Mouse (Mus musculus) heart, embryonic 12.5 days (tissue): ENCODE measurements around the gene Kmt5a. TPM values are rescaled to one million over a fixed set of nuclear protein-coding genes. Genes with fewer than 3 reads are reported as not detected.
"Not testable (repeated sequence)": the region's sequence is repeated elsewhere in the genome, so short reads cannot be mapped to it uniquely, and the experiment has no call there.

Experiments used
- ATAC-seq: fragments of 200-750 bp; cut with Nextera tagmentation; 2 replicates; pipeline ENCODE4 v1.8.0; 2017; ENCODE audit warnings: moderate TSS enrichment, moderate library complexity; ENCODE audit not compliant: insufficient number of reproducible peaks, low FRiP score
- H3K27ac ChIP-seq: fragments of 300-500 bp; sonication (generic); 2 replicates; pipeline ENCODE4 v1.5.1; 2016; ENCODE audit warnings: mild to moderate bottlenecking, moderate library complexity; ENCODE audit not compliant: poor library complexity, severe bottlenecking
- H3K27me3 ChIP-seq: fragments of 300-500 bp; sonication (generic); replicated peaks from 2 replicates; pipeline ENCODE4 v1.6.1; 2016; ENCODE audit warnings: mild to moderate bottlenecking, moderate library complexity
- H3K36me3 ChIP-seq: fragments of 300-500 bp; sonication (generic); 2 replicates; pipeline ENCODE4 v1.6.1; 2016; ENCODE audit warnings: mild to moderate bottlenecking, moderate library complexity
- H3K4me1 ChIP-seq: fragments of 300-500 bp; sonication (generic); replicated peaks from 2 replicates; pipeline ENCODE4 v1.6.1; 2016; ENCODE audit warnings: mild to moderate bottlenecking
- H3K4me2 ChIP-seq: fragments of 300-500 bp; sonication (generic); 2 replicates; pipeline ENCODE4 v1.6.1; 2016; ENCODE audit warnings: mild to moderate bottlenecking, moderate library complexity
- H3K4me3 ChIP-seq: fragments of 300-500 bp; sonication (generic); 2 replicates; pipeline ENCODE4 v1.5.1; 2016; ENCODE audit warnings: mild to moderate bottlenecking
- H3K9ac ChIP-seq: fragments of 300-500 bp; sonication (generic); 2 replicates; pipeline ENCODE4 v1.6.1; 2016; ENCODE audit warnings: mild to moderate bottlenecking, moderate library complexity
- H3K9me3 ChIP-seq: fragments of 300-500 bp; sonication (generic); replicated peaks from 2 replicates; pipeline ENCODE4 v1.6.1; 2016; ENCODE audit warnings: mild to moderate bottlenecking, moderate library complexity
- WGBS: fragments of 180-500 bp; shearing (Covaris S2); methylation state at CpG from one replicate; pipeline ENCODE4 v1.1.7; 2016; 5-methylcytosine and 5-hydroxymethylcytosine counted together
- polyA plus RNA-seq: library from polyadenylated mRNA; unstranded; fragments of >200 nt; fragmentation: Nextera tagmentation; extraction: Ambion mirVana; gene quantifications from 2 replicates; pipeline ENCODE4 v1.2.1, GENCODE M21; 2016

Kmt5a gene
- polyA plus RNA-seq, 1 experiment from 2014 or later = 81.1 TPM

GRCm38 (mm10) chr5:124446301-124446881 is 6.7 kb downstream of the Kmt5a start:
- H3K9me3 ChIP-seq = no peaks in the 10 kb centered on the region
- 2% methylated on average over 15 of the region's 15 CpGs for WGBS
- peaks cover 48% of the 10 kb centered on the region for H3K4me1 ChIP-seq

GRCm38 (mm10) chr5:124449494-124449893 is 9.8 kb downstream of the Kmt5a start:
- no peak for ATAC-seq
- H3K27me3 ChIP-seq = no peaks in the 10 kb centered on the region
- 75% methylated on average over 6 of the region's 6 CpGs for WGBS
- no peak overlapping the region for H3K4me2 ChIP-seq
- H3K36me3 ChIP-seq = peaks cover 68% of the 10 kb centered on the region
- 0 out of 2 replicates have a peak overlapping the region, but pooled peaks have one; percentile 40 for H3K9ac ChIP-seq
- H3K4me1 ChIP-seq = peaks cover 69% of the 10 kb centered on the region
- no peaks in the 10 kb centered on the region for H3K9me3 ChIP-seq
- no peak overlapping the region for H3K27ac ChIP-seq
- no peak overlapping the region for H3K4me3 ChIP-seq

More at GRCm38 (mm10) chr5:124446301-124446881, 6.7 kb downstream of the Kmt5a start:
- ATAC-seq = peak; percentile 72
- H3K9ac ChIP-seq = peak overlapping the region; percentile 96
- peak overlapping the region; percentile 76 for H3K4me2 ChIP-seq
- H3K4me3 ChIP-seq = peak overlapping the region; percentile 93
- H3K27ac ChIP-seq = peak overlapping the region; percentile 94
- peaks cover 42% of the 10 kb centered on the region for H3K36me3 ChIP-seq
- no peaks in the 10 kb centered on the region for H3K27me3 ChIP-seq

- no peak overlapping the region; the same call in 1 of the 2 replicates for H3K27ac ChIP-seq
- no peaks in the 10 kb centered on the region for H3K27me3 ChIP-seq
- ATAC-seq = no peak
- peaks cover 65% of the 10 kb centered on the region for H3K4me1 ChIP-seq
- H3K9ac ChIP-seq = no peak overlapping the region
- no peak overlapping the region for H3K4me2 ChIP-seq
- peaks cover 72% of the 10 kb centered on the region for H3K36me3 ChIP-seq
- H3K4me3 ChIP-seq = no peak overlapping the region
- H3K9me3 ChIP-seq = no peaks in the 10 kb centered on the region
- WGBS = 81% methylated on average over 7 of the region's 7 CpGs
These were observed 10.3 kb downstream of the Kmt5a start for GRCm38 (mm10) chr5:124450051-124450450.

- ATAC-seq = no peak
- H3K4me2 ChIP-seq = no peak overlapping the region
- peaks cover 65% of the 10 kb centered on the region for H3K4me1 ChIP-seq
- H3K4me3 ChIP-seq = no peak overlapping the region
- peaks cover 78% of the 10 kb centered on the region for H3K36me3 ChIP-seq
- H3K9ac ChIP-seq = peak overlapping the region; percentile 1; the same call in 1 of the 2 replicates
- H3K27me3 ChIP-seq = no peaks in the 10 kb centered on the region
- no peaks in the 10 kb centered on the region for H3K9me3 ChIP-seq
- WGBS = 78% methylated on average over 16 of the region's 16 CpGs
- no peak overlapping the region for H3K27ac ChIP-seq
These were observed 11.1 kb downstream of the Kmt5a start for GRCm38 (mm10) chr5:124450641-124451340.

GRCm38 (mm10) chr5:124452494-124453228 is 12.9 kb downstream of the Kmt5a start:
- no peak for ATAC-seq
- Histone ChIP-seq H3K9ac (0 out of 2 replicates have a peak overlapping the region, but pooled peaks have one; percentile 4), H3K27me3 (no peaks in the 10 kb centered on the region), H3K4me3 (no peak overlapping the region), H3K9me3 (no peaks in the 10 kb centered on the region), H3K4me2 (no peak overlapping the region), H3K4me1 (peaks cover 50% of the 10 kb centered on the region), H3K27ac (peak overlapping the region; percentile 36; the same call in 1 of the 2 replicates), H3K36me3 (peaks cover 91% of the 10 kb centered on the region)
- 69% methylated on average over 15 of the region's 15 CpGs for WGBS

- Histone ChIP-seq H3K4me2 (no peak overlapping the region), H3K9ac (peak overlapping the region; percentile 23; the same call in 1 of the 2 replicates), H3K27me3 (no peaks in the 10 kb centered on the region), H3K36me3 (peaks cover 92% of the 10 kb centered on the region), H3K27ac (peak overlapping the region; percentile 36), H3K4me1 (peaks cover 46% of the 10 kb centered on the region), H3K4me3 (no peak overlapping the region), H3K9me3 (no peaks in the 10 kb centered on the region)
- 79% methylated on average over 13 of the region's 13 CpGs for WGBS
- no peak for ATAC-seq
These were observed 13.8 kb downstream of the Kmt5a start for GRCm38 (mm10) chr5:124453339-124454081.

- Histone ChIP-seq H3K4me3 (no peak overlapping the region), H3K9ac (no peak overlapping the region), H3K27me3 (no peaks in the 10 kb centered on the region), H3K4me2 (no peak overlapping the region), H3K36me3 (peaks cover 92% of the 10 kb centered on the region), H3K27ac (no peak overlapping the region), H3K9me3 (no peaks in the 10 kb centered on the region), H3K4me1 (peaks cover 41% of the 10 kb centered on the region)
- 83% methylated on average over 1 of the region's 1 CpGs for WGBS
- no peak for ATAC-seq
These were observed 14.3 kb downstream of the Kmt5a start for GRCm38 (mm10) chr5:124454082-124454419.

GRCm38 (mm10) chr5:124456762-124457161 is 17.0 kb downstream of the Kmt5a start:
- Histone ChIP-seq H3K27me3 (no peaks in the 10 kb centered on the region), H3K4me3 (no peak overlapping the region), H3K4me1 (peaks cover 20% of the 10 kb centered on the region), H3K9me3 (no peaks in the 10 kb centered on the region), H3K4me2 (no peak overlapping the region), H3K9ac (no peak overlapping the region), H3K27ac (no peak overlapping the region), H3K36me3 (peaks cover 89% of the 10 kb centered on the region)
- WGBS = 95% methylated on average over 6 of the region's 6 CpGs
- no peak for ATAC-seq

- not testable (repeated sequence) for H3K9ac ChIP-seq, H3K9me3 ChIP-seq, H3K27ac ChIP-seq, H3K27me3 ChIP-seq, H3K4me3 ChIP-seq, ATAC-seq, H3K4me2 ChIP-seq, H3K4me1 ChIP-seq
- H3K36me3 ChIP-seq = peaks cover 81% of the 10 kb centered on the region
- WGBS = 91% methylated on average over 14 of the region's 14 CpGs
These were observed 21.2 kb downstream of the Kmt5a start for GRCm38 (mm10) chr5:124460922-124461321.

- no peak for ATAC-seq
- 83% methylated on average over 8 of the region's 8 CpGs for WGBS
- Histone ChIP-seq H3K4me2 (no peak overlapping the region), H3K9me3 (no peaks in the 10 kb centered on the region), H3K27ac (no peak overlapping the region), H3K4me3 (no peak overlapping the region), H3K4me1 (no peaks in the 10 kb centered on the region), H3K9ac (no peak overlapping the region), H3K27me3 (no peaks in the 10 kb centered on the region), H3K36me3 (peaks cover 77% of the 10 kb centered on the region)
These were observed 22.7 kb downstream of the Kmt5a start for GRCm38 (mm10) chr5:124462297-124463025.
